Mouse (Mus musculus) kidney, postnatal 10 days (tissue): ENCODE measurements around the gene Gm527.

Source experiments
- DNase-seq: peaks from one replicate; pipeline ENCODE4 v3.0.0; 2021; ENCODE audit warnings: mixed read lengths

The Gm527 gene

GRCm38 (mm10) chr12:64917578-64918471 lies at the start of gene Gm527:
Gene Gm527, plus strand, starts transcription at chr12:64917906.
- peak; percentile 98 for DNase-seq

GRCm38 (mm10) chr12:64871103-64871502 lies 46.6 kb upstream of the Gm527 start:
- DNase-seq: no peak

GRCm38 (mm10) chr12:64897060-64897730 lies 20.5 kb upstream of the Gm527 start:
- DNase-seq: peak; percentile 71

GRCm38 (mm10) chr12:64902506-64902905 lies 15.2 kb upstream of the Gm527 start:
- DNase-seq: peak; percentile 74

- DNase-seq: no peak
Observed at GRCm38 (mm10) chr12:64903186-64903585, 14.5 kb upstream of the Gm527 start.

GRCm38 (mm10) chr12:64912996-64913395 lies 4.7 kb upstream of the Gm527 start:
- no peak for DNase-seq

- no peak for DNase-seq
Observed at GRCm38 (mm10) chr12:64916735-64917134, 971 bp upstream of the Gm527 start.

GRCm38 (mm10) chr12:64937493-64937892 lies 19.8 kb downstream of the Gm527 start:
- DNase-seq: peak; percentile 50

GRCm38 (mm10) chr12:64964560-64964959 lies 46.9 kb downstream of the Gm527 start:
- no peak for DNase-seq

- DNase-seq: peak; percentile 100
Observed at GRCm38 (mm10) chr12:64965124-64966026, 47.7 kb downstream of the Gm527 start, which contains the start of the genes Klhl28 and Togaram1. Gene Klhl28, minus strand, starts transcription at chr12:64965534. Gene Togaram1, plus strand, starts transcription at chr12:64965804.

GRCm38 (mm10) chr12:64966101-64966631 lies 48.5 kb downstream of the Gm527 start:
- DNase-seq: peak; percentile 67

- peak; percentile 28 for DNase-seq
Observed at GRCm38 (mm10) chr12:64966652-64967435, 49.1 kb downstream of the Gm527 start.

- peak; percentile 30 for DNase-seq
Observed at GRCm38 (mm10) chr12:64967470-64967869, 49.8 kb downstream of the Gm527 start.

- DNase-seq: no peak
Observed at GRCm38 (mm10) chr12:64968067-64968466, 50.4 kb downstream of the Gm527 start.

GRCm38 (mm10) chr12:64971399-64971798 lies 53.7 kb downstream of the Gm527 start:
- DNase-seq: no peak

GRCm38 (mm10) chr12:64972063-64972462 lies 54.4 kb downstream of the Gm527 start:
- no peak for DNase-seq
